Mouse (Mus musculus) testis, adult 2 months (tissue): ENCODE results near the gene Fancd2.

Experiments used
- CTCF ChIP-seq: fragments of 200-500 bp; IDR thresholded peaks from 2 replicates; pipeline ENCODE4 v1.5.1; 2012; ENCODE audit warnings: low read depth, mild to moderate bottlenecking, inconsistent platforms, low read length, moderate library complexity; ENCODE audit not compliant: control insufficient read depth, insufficient read depth, insufficient replicate concordance
- POLR2A ChIP-seq: fragments of 200-500 bp; IDR thresholded peaks from 2 replicates; pipeline ENCODE4 v1.6.1; 2012; ENCODE audit warnings: low read depth, mild to moderate bottlenecking, inconsistent platforms, low read length, moderate library complexity; ENCODE audit not compliant: control insufficient read depth

DNA sequence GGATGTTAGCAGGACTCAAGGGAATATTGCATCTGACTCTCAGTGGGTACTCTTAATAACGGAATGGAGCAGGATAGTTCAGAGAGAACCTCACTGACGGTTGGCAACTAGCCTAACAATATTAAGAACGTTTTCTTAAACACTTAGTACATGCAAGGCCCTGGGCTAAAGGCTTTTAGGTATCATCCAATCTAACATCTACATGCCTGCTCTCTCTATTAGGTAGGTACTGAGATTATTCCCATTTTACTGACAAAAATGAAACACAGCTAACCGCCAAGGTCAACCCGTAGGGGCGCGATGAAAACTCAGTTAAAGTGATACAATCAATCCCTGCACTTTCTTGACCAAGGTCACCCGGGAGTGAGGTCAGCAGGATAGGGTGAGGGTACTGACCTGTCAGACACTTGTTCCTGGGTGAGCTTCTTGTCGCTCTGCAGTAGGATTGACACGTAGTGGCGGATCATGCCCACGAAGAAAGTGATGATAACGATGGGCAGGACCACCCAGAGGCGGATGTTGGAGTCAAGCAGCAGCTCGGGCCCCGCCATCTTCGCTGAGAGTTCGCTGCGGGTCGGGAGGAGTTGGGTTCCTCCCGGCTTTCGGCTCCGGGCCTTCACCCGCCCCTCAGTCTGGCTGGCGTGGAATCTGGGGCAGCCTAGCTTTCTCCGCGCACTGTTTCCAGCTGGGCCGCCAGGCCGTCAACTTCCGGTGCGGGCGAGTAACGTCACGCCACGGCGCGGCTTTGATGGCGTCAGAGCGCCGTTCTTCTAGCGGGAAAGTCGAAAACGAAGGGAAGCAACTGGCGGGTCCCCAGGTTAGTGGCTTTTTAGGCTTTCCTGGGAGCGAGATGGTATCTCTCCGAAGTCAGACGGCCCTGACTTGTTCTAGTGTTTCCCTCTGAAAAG lies at the start of gene Fancd2, which contains the start of gene Emc3:
- no peak for TF ChIP-seq CTCF
- peak; percentile 72 for TF ChIP-seq POLR2A
